In the genomic region with DNA sequence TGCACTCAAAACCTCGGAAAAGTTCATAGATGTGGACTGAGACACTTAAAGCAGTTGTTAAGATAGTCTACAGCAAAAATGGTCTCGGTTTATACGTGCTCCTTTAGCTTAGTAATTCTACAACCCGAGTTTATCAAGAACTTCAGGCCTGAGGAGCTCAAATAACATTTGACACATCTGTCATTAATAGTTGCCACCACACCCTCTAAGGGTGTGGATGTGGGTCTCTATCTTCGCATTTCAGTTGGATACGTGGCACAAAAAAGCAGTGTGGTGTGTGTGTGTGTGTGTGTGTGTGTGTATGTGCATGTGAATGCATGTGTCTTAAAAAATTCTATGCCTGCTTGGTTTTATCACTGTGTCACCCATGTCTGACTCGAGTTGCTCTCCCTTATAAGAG, we compare ENCODE assay signal across 23 mouse cellular contexts. TPM values are rescaled to one million over a fixed set of nuclear protein-coding genes. Genes with fewer than 3 reads are reported as not detected.
DNase-seq lines count a peak whose midpoint lies in the region; ATAC-seq and TF ChIP-seq lines count a peak whose summit lies in the region.
"Had no signal": no experiment of that assay in that cellular context is flagged by ENCODE, and none has a peak within 500 bp of the region (broad histone marks: within the 10 kb centered on the region; RNA-seq: fewer than 3 reads in every experiment).

No protein-coding gene starts in this region.

- H3K4me3 ChIP-seq in MEL (ENCODE audit: control insufficient read depth in 1 of 2, insufficient read depth in 1 of 2, low read depth in 2 of 2, low read length in 2 of 2), result peak overlapping the region in 1 of 2 experiments; percentile 8; a peak in 1 of 4 replicates
- H3K4me3 ChIP-seq in liver, embryonic 11.5 days (ENCODE audit: low read depth, low read length), result no peak overlapping the region
- H3K4me3 ChIP-seq in hindbrain, embryonic 16.5 days (ENCODE audit: low read length), result no peak overlapping the region
- H3K4me3 ChIP-seq: embryonic facial prominence, embryonic 12.5 days; heart, embryonic 13.5 days; layer of hippocampus, adult 2 months; neural tube, embryonic 13.5 days had no signal

- no peaks in the 10 kb centered on the region for H3K9me3 ChIP-seq in MEL (replicated peaks; ENCODE audit: insufficient read depth, low read length)
- H3K9me3 ChIP-seq in liver, embryonic 11.5 days (ENCODE audit: control insufficient read depth, low read length), result no peaks in the 10 kb centered on the region
- H3K9me3 ChIP-seq in hindbrain, embryonic 16.5 days (ENCODE audit: control insufficient read depth, low read length), result no peaks in the 10 kb centered on the region
- H3K9me3 ChIP-seq: embryonic facial prominence, embryonic 12.5 days; heart, embryonic 13.5 days; neural tube, embryonic 13.5 days had no signal

- H3K9ac ChIP-seq in MEL (ENCODE audit: control insufficient read depth, low read depth, low read length, poor library complexity, severe bottlenecking), result peak overlapping the region; percentile 70
- H3K9ac ChIP-seq in liver, embryonic 11.5 days (ENCODE audit: low read depth, low read length), result peak overlapping the region; percentile 61; the same call in 1 of the 2 replicates
- H3K9ac ChIP-seq in hindbrain, embryonic 16.5 days (ENCODE audit: low read depth, low read length), result no peak overlapping the region
- H3K9ac ChIP-seq: embryonic facial prominence, embryonic 12.5 days; forebrain, postnatal 0 days; heart, embryonic 13.5 days; hindbrain, embryonic 14.5 days; neural tube, embryonic 13.5 days had no signal

- TF ChIP-seq EP300 in MEL (IDR thresholded peaks at IDR 0.05; ENCODE audit: low read depth in 1 of 2, low read length in 2 of 2), result peak; percentile 88 to 98

- peak overlapping the region; percentile 46 for H3K4me2 ChIP-seq in liver, embryonic 11.5 days
- H3K4me2 ChIP-seq in hindbrain, embryonic 16.5 days (ENCODE audit: low read length), result no peak overlapping the region
- H3K4me2 ChIP-seq: embryonic facial prominence, embryonic 12.5 days; heart, embryonic 13.5 days; hindbrain, embryonic 14.5 days; neural tube, embryonic 13.5 days had no signal

- no peaks in the 10 kb centered on the region for H3K27me3 ChIP-seq in MEL (ENCODE audit: control insufficient read depth in 1 of 2, insufficient read depth in 2 of 2, low read length in 2 of 2)
- H3K27me3 ChIP-seq in liver, embryonic 11.5 days (replicated peaks; ENCODE audit: control insufficient read depth, insufficient read depth, low read length), result no peaks in the 10 kb centered on the region
- no peaks in the 10 kb centered on the region for H3K27me3 ChIP-seq in hindbrain, embryonic 16.5 days (replicated peaks; ENCODE audit: control insufficient read depth, insufficient read depth, low read length)
- H3K27me3 ChIP-seq: embryonic facial prominence, embryonic 12.5 days; heart, embryonic 13.5 days; neural tube, embryonic 13.5 days had no signal

- no peaks in the 10 kb centered on the region for H3K79me2 ChIP-seq in MEL (ENCODE audit: control insufficient read depth, insufficient read depth, low read length, poor library complexity)

- 45% methylated on average over 7 of the region's 7 CpGs for WGBS in liver, embryonic 11.5 days
- 84% methylated on average over 7 of the region's 7 CpGs for WGBS in hindbrain, embryonic 16.5 days

- peaks cover 14 to 41% of the 10 kb centered on the region in 2 experiments for H3K4me1 ChIP-seq in MEL (ENCODE audit: control insufficient read depth in 1 of 2, insufficient read depth in 2 of 2, low read length in 2 of 2)
- H3K4me1 ChIP-seq in liver, embryonic 11.5 days (replicated peaks; ENCODE audit: control insufficient read depth, insufficient read depth, low read length), result peaks cover 37% of the 10 kb centered on the region
- no peaks in the 10 kb centered on the region for H3K4me1 ChIP-seq in hindbrain, embryonic 16.5 days (ENCODE audit: control insufficient read depth, insufficient read depth, low read depth, low read length)
- H3K4me1 ChIP-seq: embryonic facial prominence, embryonic 12.5 days; neural tube, embryonic 13.5 days had no signal

- peak in 1 of 2 experiments; percentile 45; a peak in 2 of 4 replicates for TF ChIP-seq POLR2A in MEL (IDR thresholded peaks at IDR 0.05; ENCODE audit: control insufficient read depth in 1 of 2, insufficient read depth in 1 of 2, low read depth in 1 of 2, low read length in 2 of 2, poor library complexity in 1 of 2)

- peak; percentile 88 for DNase-seq in MEL (ENCODE audit: low read depth, low spot score)
- peak; percentile 83 for DNase-seq in c-Kit-positive CD71-positive TER-119-positive erythroid progenitor cells, embryonic 14.5 days (ENCODE audit: low spot score)
- no peak for DNase-seq in liver, embryonic 11.5 days (ENCODE audit: low spot score)
- no peak for DNase-seq in heart, adult 8-10 months (ENCODE audit: low spot score)
- no peak for DNase-seq in right cerebral cortex, postnatal 14 days
- DNase-seq: adrenal gland, postnatal 14 days; cerebellum, adult 2 months; forebrain, postnatal 0 days; heart, postnatal 36 days; kidney, adult 11 months; kidney, postnatal 10 days; layer of hippocampus, postnatal 36 days; lung, postnatal 10 days; midbrain, embryonic 14.5 days; right cerebral cortex, postnatal 25 days; thymus, postnatal 14 days had no signal

- TF ChIP-seq CTCF in MEL (IDR thresholded peaks at IDR 0.05 in 2 of 3, conservative IDR thresholded peaks at IDR 0.05 in 1 of 3; ENCODE audit: control insufficient read depth in 1 of 3, insufficient read depth in 1 of 3, low read depth in 2 of 3, low read length in 3 of 3, poor library complexity in 1 of 3, severe bottlenecking in 1 of 3), result no peak

- peak overlapping the region; percentile 98 for H3K27ac ChIP-seq in MEL (ENCODE audit: control insufficient read depth, low read depth, low read length)
- H3K27ac ChIP-seq in liver, embryonic 11.5 days (ENCODE audit: low read depth, low read length), result peak overlapping the region; percentile 96
- H3K27ac ChIP-seq in hindbrain, embryonic 16.5 days (ENCODE audit: low read depth, low read length), result no peak overlapping the region
- H3K27ac ChIP-seq: embryonic facial prominence, embryonic 12.5 days; heart, embryonic 13.5 days; hindbrain, embryonic 14.5 days; layer of hippocampus, adult 2 months; neural tube, embryonic 13.5 days had no signal

- peaks cover 0 to 39% of the 10 kb centered on the region in 2 experiments; a peak in 2 of 4 replicates for H3K36me3 ChIP-seq in MEL (ENCODE audit: control insufficient read depth in 1 of 2, insufficient read depth in 2 of 2, low read length in 2 of 2)
- H3K36me3 ChIP-seq in liver, embryonic 11.5 days (ENCODE audit: control insufficient read depth, insufficient read depth, low read length), result no peaks in the 10 kb centered on the region
- H3K36me3 ChIP-seq in hindbrain, embryonic 16.5 days (ENCODE audit: control insufficient read depth, insufficient read depth, low read length), result no peaks in the 10 kb centered on the region
- H3K36me3 ChIP-seq: embryonic facial prominence, embryonic 12.5 days; heart, embryonic 13.5 days; neural tube, embryonic 13.5 days had no signal

- TF ChIP-seq RAD21 in MEL (IDR thresholded peaks at IDR 0.05; ENCODE audit: low read depth, low read length), result no peak; the same call in 1 of the 2 replicates

- peak; percentile 79 for ATAC-seq in liver, embryonic 11.5 days (replicated peaks; ENCODE audit: low FRiP score)
- peak; percentile 43 for ATAC-seq in megakaryocyte progenitor cell, adult 5-6 weeks (replicated peaks; ENCODE audit: poor library complexity)
- no peak for ATAC-seq in hindbrain, embryonic 16.5 days
- ATAC-seq: forebrain, postnatal 0 days had no signal

TF ChIP-seq in MEL, 35 proteins besides CTCF, POLR2A, EP300 and RAD21 (continues in another document):
- TF ChIP-seq MXI1 (IDR thresholded peaks at IDR 0.05; ENCODE audit: low read depth, low read length), result peak; percentile 35; the same call in 1 of the 2 replicates
- TF ChIP-seq GATA1 (IDR thresholded peaks at IDR 0.05; ENCODE audit: low read depth, low read length), result peak; percentile 75
- no peak for TF ChIP-seq USF2 (IDR thresholded peaks at IDR 0.05; ENCODE audit: borderline replicate concordance in 1 of 2, insufficient read depth in 1 of 2, low read depth in 1 of 2, low read length in 2 of 2)
- TF ChIP-seq MYB (IDR thresholded peaks at IDR 0.05; ENCODE audit: low read depth, low read length), result peak; percentile 84
- peak; percentile 51; the same call in 1 of the 2 replicates for TF ChIP-seq BHLHE40 (IDR thresholded peaks at IDR 0.05; ENCODE audit: borderline replicate concordance, low read depth, low read length)
- no peak; the same call in 1 of the 2 replicates for TF ChIP-seq KAT2A (conservative IDR thresholded peaks at IDR 0.05; ENCODE audit: low read depth, low read length)
- TF ChIP-seq NELFE (IDR thresholded peaks at IDR 0.05; ENCODE audit: low read depth, low read length), result peak; percentile 53; the same call in 1 of the 2 replicates
- TF ChIP-seq ZC3H11A (IDR thresholded peaks at IDR 0.05; ENCODE audit: low read depth, low read length), result no peak
- TF ChIP-seq MAX (IDR thresholded peaks at IDR 0.05; ENCODE audit: low read length), result 0 out of 2 replicates have a peak, but pooled peaks have one; percentile 30
- TF ChIP-seq MAFK (IDR thresholded peaks at IDR 0.05; ENCODE audit: borderline replicate concordance, low read depth, low read length), result peak; percentile 37; the same call in 1 of the 2 replicates
- no peak for TF ChIP-seq MAZ (IDR thresholded peaks at IDR 0.05; ENCODE audit: low read depth, low read length)
- peak; percentile 82 for TF ChIP-seq TAL1 (IDR thresholded peaks at IDR 0.05; ENCODE audit: low read length)
- TF ChIP-seq ZNF384 (IDR thresholded peaks at IDR 0.05; ENCODE audit: low read depth, low read length), result 0 out of 2 replicates have a peak, but pooled peaks have one; percentile 4
- peak; percentile 81 for TF ChIP-seq MYC (IDR thresholded peaks at IDR 0.05; ENCODE audit: low read depth, low read length)
- no peak for TF ChIP-seq UBTF (IDR thresholded peaks at IDR 0.05; ENCODE audit: borderline replicate concordance, insufficient read depth, low read depth, low read length)
- TF ChIP-seq HCFC1 (IDR thresholded peaks at IDR 0.05; ENCODE audit: low read depth, low read length), result no peak
- peak; percentile 88 for TF ChIP-seq TCF12 (IDR thresholded peaks at IDR 0.05; ENCODE audit: low read depth, low read length)
- TF ChIP-seq MEF2A (IDR thresholded peaks at IDR 0.05; ENCODE audit: extremely low read depth, insufficient replicate concordance, low read depth, low read length, poor library complexity, severe bottlenecking), result no peak

RNA-seq across cellular contexts. Expression of a gene that starts 23.4 kb away (rescaled TPM):
- total RNA-seq in MEL (2012; rRNA removed), result 57.5 and 86.6 TPM in 2 replicates
- 10 to 100 TPM; 45.9 to 51.7 TPM for polyA plus RNA-seq in MEL (2012; ENCODE audit: insufficient read depth in 1 of 2, insufficient read length in 2 of 2, low read depth in 1 of 2, low replicate concordance in 2 of 2, missing spikeins in 1 of 2)
- 261 and 281 TPM in 2 replicates for polyA plus RNA-seq in liver, embryonic 11.5 days (2014; fragmentation: Nextera tagmentation; extraction: Ambion mirVana)
- total RNA-seq in megakaryocyte progenitor cell, adult 5-6 weeks (2015), result 435 and 460 TPM in 2 replicates
- 188 and 213 TPM in 2 replicates for total RNA-seq in megakaryocyte progenitor cell, adult 5-6 weeks (2017)
- total RNA-seq in heart, adult 8-10 months (2022), result 10 to 100 TPM; 82.2 to 91.4 (median 87.5) TPM
- 172 and 192 TPM in 2 replicates for polyA plus RNA-seq in hindbrain, embryonic 16.5 days (2015; fragmentation: Nextera tagmentation; extraction: Ambion mirVana)

Comparison
In these comparisons a context has a peak if more than half of its experiments do, and no peak if none do; other contexts are left out.
1. DNase-seq: peak in MEL (single experiment) and c-Kit-positive CD71-positive TER-119-positive erythroid progenitor cells, embryonic 14.5 days (single experiment); none in liver, embryonic 11.5 days (single experiment), heart, adult 8-10 months (single experiment) and right cerebral cortex, postnatal 14 days (single experiment).